Mouse (Mus musculus) natural killer cell, adult 2 months (primary cell): ENCODE data around the gene Tbcd.
A peak's percentile ranks its signal among the peaks of the same experiment; 100 is the strongest.
"Not testable (repeated sequence)": the region's sequence is repeated elsewhere in the genome, so short reads cannot be mapped to it uniquely, and the experiment has no call there.

ENCODE experiments used
- DNase-seq, 2 experiments: peaks; one replicate each; pipeline ENCODE4 v3.0.0; 2022; ENCODE audit warnings: low spot score in 2 of 2

The Tbcd gene

GRCm38 (mm10) chr11:121652547-121653305 lies 201.0 kb downstream of the Tbcd start:
- peak; percentile 59 to 68 for DNase-seq

- DNase-seq = no peak
These were observed 201.9 kb downstream of the Tbcd start for GRCm38 (mm10) chr11:121653631-121654030.

GRCm38 (mm10) chr11:121654406-121654945 lies 202.7 kb downstream of the Tbcd start:
- DNase-seq = no peak

GRCm38 (mm10) chr11:121655166-121655806 lies 203.5 kb downstream of the Tbcd start:
- DNase-seq = peak; percentile 9 to 22

- DNase-seq = no peak
These were observed 204.2 kb downstream of the Tbcd start for GRCm38 (mm10) chr11:121655807-121656511.

- no peak for DNase-seq
These were observed 206.4 kb downstream of the Tbcd start for GRCm38 (mm10) chr11:121658151-121658550.

GRCm38 (mm10) chr11:121660604-121661003 lies 208.9 kb downstream of the Tbcd start:
- not testable (repeated sequence) for DNase-seq

- DNase-seq = no peak
These were observed 209.4 kb downstream of the Tbcd start for GRCm38 (mm10) chr11:121661116-121661515.
